Mouse (Mus musculus): ENCODE measurements around the gene Lsamp. TPM values are rescaled to one million over a fixed set of nuclear protein-coding genes. Genes with fewer than 3 reads are reported as not detected.
"Not testable (repeated sequence)": the region's sequence is repeated elsewhere in the genome, so short reads cannot be mapped to it uniquely, and the experiment has no call there.

Lsamp gene
- total RNA-seq, 2 experiments from 2014 or later, result 0.38 to 0.53 TPM

GRCm38 (mm10) chr16:41974866-41975719 is 1990.9 kb downstream of the Lsamp start:
- DNase-seq, result no peak
- H3K4me3 ChIP-seq, result no peak overlapping the region
- H3K27ac ChIP-seq, result no peak overlapping the region
- TF ChIP-seq CTCF (IDR thresholded peaks at IDR 0.05), result no peak
- intact Hi-C loops (cut with DNase I), result no loop called here

GRCm38 (mm10) chr16:41976897-41977296 is 1992.7 kb downstream of the Lsamp start:
- no peak overlapping the region for H3K27ac ChIP-seq
- H3K4me3 ChIP-seq, result no peak overlapping the region
- DNase-seq, result no peak
- no peak for TF ChIP-seq CTCF (IDR thresholded peaks at IDR 0.05)
- intact Hi-C loops (cut with DNase I), result no loop called here

- intact Hi-C loops (cut with DNase I), result no loop called here
- TF ChIP-seq CTCF (IDR thresholded peaks at IDR 0.05), result no peak
- Histone ChIP-seq H3K4me3 (no peak overlapping the region), H3K27ac (no peak overlapping the region)
- DNase-seq, result no peak
Measured at GRCm38 (mm10) chr16:41996956-41997355, 2012.8 kb downstream of the Lsamp start.

GRCm38 (mm10) chr16:42002925-42003324 is 2018.8 kb downstream of the Lsamp start:
- H3K4me3 ChIP-seq, result no peak overlapping the region
- intact Hi-C loops (cut with DNase I), result no loop called here
- TF ChIP-seq CTCF (IDR thresholded peaks at IDR 0.05), result no peak
- H3K27ac ChIP-seq, result no peak overlapping the region
- DNase-seq, result no peak

GRCm38 (mm10) chr16:42003506-42003905 is 2019.3 kb downstream of the Lsamp start:
- intact Hi-C loops (cut with DNase I); H3K4me3 ChIP-seq; DNase-seq; H3K27ac ChIP-seq: not testable (repeated sequence)

GRCm38 (mm10) chr16:42004166-42004565 is 2020.0 kb downstream of the Lsamp start:
- intact Hi-C loops (cut with DNase I), result no loop called here
- TF ChIP-seq CTCF (IDR thresholded peaks at IDR 0.05), result no peak
- H3K4me3 ChIP-seq, result no peak overlapping the region
- H3K27ac ChIP-seq, result no peak overlapping the region
- no peak for DNase-seq

- TF ChIP-seq CTCF (IDR thresholded peaks at IDR 0.05), result no peak
- DNase-seq, result no peak
- Histone ChIP-seq H3K4me3 (no peak overlapping the region), H3K27ac (no peak overlapping the region)
- intact Hi-C loops (cut with DNase I), result no loop called here
Measured at GRCm38 (mm10) chr16:42014937-42015336, 2030.8 kb downstream of the Lsamp start.

- TF ChIP-seq CTCF (IDR thresholded peaks at IDR 0.05), result no peak
- H3K4me3 ChIP-seq, result no peak overlapping the region
- intact Hi-C loops (cut with DNase I), result no loop called here
- H3K27ac ChIP-seq, result no peak overlapping the region
- no peak for DNase-seq
Measured at GRCm38 (mm10) chr16:42015443-42015842, 2031.3 kb downstream of the Lsamp start.

- intact Hi-C loops (cut with DNase I), result no loop called here
- no peak for DNase-seq
- H3K4me3 ChIP-seq, result no peak overlapping the region
- TF ChIP-seq CTCF (IDR thresholded peaks at IDR 0.05), result no peak
- H3K27ac ChIP-seq, result no peak overlapping the region
Measured at GRCm38 (mm10) chr16:42016791-42017643, 2032.9 kb downstream of the Lsamp start.

GRCm38 (mm10) chr16:42022566-42022965 is 2038.4 kb downstream of the Lsamp start:
- intact Hi-C loops (cut with DNase I), result no loop called here
- DNase-seq, result no peak
- H3K4me3 ChIP-seq, result no peak overlapping the region
- H3K27ac ChIP-seq, result no peak overlapping the region
- no peak for TF ChIP-seq CTCF (IDR thresholded peaks at IDR 0.05)

GRCm38 (mm10) chr16:42032030-42032429 is 2047.9 kb downstream of the Lsamp start:
- TF ChIP-seq CTCF (IDR thresholded peaks at IDR 0.05), result no peak
- no peak for DNase-seq
- Histone ChIP-seq H3K4me3 (no peak overlapping the region), H3K27ac (no peak overlapping the region)
- intact Hi-C loops (cut with DNase I), result no loop called here

GRCm38 (mm10) chr16:42033449-42033848 is 2049.3 kb downstream of the Lsamp start:
- no peak for DNase-seq
- no peak for TF ChIP-seq CTCF (IDR thresholded peaks at IDR 0.05)
- intact Hi-C loops (cut with DNase I), result no loop called here
- no peak overlapping the region for H3K27ac ChIP-seq
- H3K4me3 ChIP-seq, result no peak overlapping the region

- Histone ChIP-seq H3K27ac (no peak overlapping the region), H3K4me3 (no peak overlapping the region)
- intact Hi-C loops (cut with DNase I), result no loop called here
- no peak for DNase-seq
- no peak for TF ChIP-seq CTCF (IDR thresholded peaks at IDR 0.05)
Measured at GRCm38 (mm10) chr16:42048138-42048537, 2064.0 kb downstream of the Lsamp start.
